Mouse (Mus musculus) stomach, embryonic 15.5 days (tissue): Measurements from ENCODE around the gene Bcl7c. TPM values are rescaled to one million over a fixed set of nuclear protein-coding genes. Genes with fewer than 3 reads are reported as not detected.
A peak's percentile ranks its signal among the peaks of the same experiment; 100 is the strongest.

ENCODE experiments used
- ATAC-seq: fragments of 200-750 bp; cut with Nextera tagmentation; 2 replicates; pipeline ENCODE4 v1.8.0; 2017; ENCODE audit warnings: low read depth, moderate number of reproducible peaks, moderate TSS enrichment; ENCODE audit not compliant: insufficient read depth, low FRiP score
- H3K27ac ChIP-seq: fragments of 300-500 bp; sonication (generic); 2 replicates; pipeline ENCODE4 v1.5.1; 2015; ENCODE audit warnings: mild to moderate bottlenecking, inconsistent platforms
- H3K27me3 ChIP-seq: fragments of 300-500 bp; sonication (generic); replicated peaks from 2 replicates; pipeline ENCODE4 v1.6.1; 2015; ENCODE audit warnings: inconsistent platforms
- H3K36me3 ChIP-seq: fragments of 300-500 bp; sonication (generic); 2 replicates; pipeline ENCODE4 v1.6.1; 2015; ENCODE audit warnings: inconsistent platforms
- H3K4me1 ChIP-seq: fragments of 300-500 bp; sonication (generic); 2 replicates; pipeline ENCODE4 v1.6.1; 2015; ENCODE audit warnings: inconsistent platforms
- H3K4me2 ChIP-seq: fragments of 300-500 bp; sonication (generic); 2 replicates; pipeline ENCODE4 v1.6.1; 2015; ENCODE audit warnings: mild to moderate bottlenecking, inconsistent platforms
- H3K4me3 ChIP-seq: fragments of 300-500 bp; sonication (generic); replicated peaks from 2 replicates; pipeline ENCODE4 v1.5.1; 2015; ENCODE audit warnings: inconsistent platforms
- H3K9ac ChIP-seq: fragments of 300-500 bp; sonication (generic); 2 replicates; pipeline ENCODE4 v1.6.1; 2015; ENCODE audit warnings: inconsistent platforms
- H3K9me3 ChIP-seq: fragments of 300-500 bp; sonication (generic); 2 replicates; pipeline ENCODE4 v1.6.1; 2016; ENCODE audit warnings: inconsistent platforms
- WGBS: fragments of 180-500 bp; shearing (Covaris S2); methylation state at CpG from one replicate; pipeline ENCODE4 v1.1.7; 2015; 5-methylcytosine and 5-hydroxymethylcytosine counted together
- polyA plus RNA-seq: library from polyadenylated mRNA; unstranded; fragments of >200 nt; fragmentation: Nextera tagmentation; extraction: Ambion mirVana; gene quantifications from 2 replicates; pipeline ENCODE4 v1.2.1, GENCODE M21; 2015

Gene Bcl7c
- 59.3 and 63.4 TPM in 2 replicates for polyA plus RNA-seq

- peak; percentile 82 for ATAC-seq
- Histone ChIP-seq H3K9ac (peak within 1 kb of the TSS; percentile 80), H3K4me3 (peak within 1 kb of the TSS; percentile 78), H3K27ac (peak within 1 kb of the TSS; percentile 99), H3K36me3 (peaks cover 13% of the 10 kb centered on the region; the same call in 1 of the 2 replicates), H3K27me3 (no peaks in the 10 kb centered on the region), H3K9me3 (no peaks in the 10 kb centered on the region), H3K4me1 (peaks cover 40% of the 10 kb centered on the region), H3K4me2 (peak within 1 kb of the TSS; percentile 86)
- WGBS, result 1% methylated on average over 89 of the region's 90 CpGs
Measured at GRCm38 (mm10) chr7:127708207-127709078, at the start of gene Bcl7c. Gene Bcl7c, minus strand, starts transcription at chr7:127708933.

GRCm38 (mm10) chr7:127753741-127754140 is 45.0 kb upstream of the Bcl7c start:
- Histone ChIP-seq H3K27me3 (no peaks in the 10 kb centered on the region), H3K4me2 (no peak overlapping the region), H3K36me3 (peaks cover 55% of the 10 kb centered on the region), H3K4me1 (0 out of 2 replicates have a peak, but pooled peaks cover 7% of the 10 kb centered on the region), H3K4me3 (no peak overlapping the region), H3K9ac (no peak overlapping the region), H3K27ac (no peak overlapping the region), H3K9me3 (no peaks in the 10 kb centered on the region)
- ATAC-seq, result no peak
- WGBS, result 80% methylated on average over 7 of the region's 7 CpGs

- Histone ChIP-seq H3K27ac (no peak overlapping the region), H3K9me3 (no peaks in the 10 kb centered on the region)
Measured at GRCm38 (mm10) chr7:127753158-127753557, 44.4 kb upstream of the Bcl7c start.

GRCm38 (mm10) chr7:127752069-127752468 is 43.3 kb upstream of the Bcl7c start:
- Histone ChIP-seq H3K4me1 (peaks cover 19% of the 10 kb centered on the region), H3K27ac (no peak overlapping the region), H3K9me3 (no peaks in the 10 kb centered on the region), H3K4me2 (no peak overlapping the region), H3K4me3 (no peak overlapping the region), H3K36me3 (peaks cover 56% of the 10 kb centered on the region), H3K27me3 (no peaks in the 10 kb centered on the region), H3K9ac (no peak overlapping the region)
- WGBS, result 93% methylated on average over 27 of the region's 27 CpGs
- no peak for ATAC-seq

More at GRCm38 (mm10) chr7:127753158-127753557, 44.4 kb upstream of the Bcl7c start:
- peaks cover 8% of the 10 kb centered on the region; the same call in 1 of the 2 replicates for H3K4me1 ChIP-seq
- no peaks in the 10 kb centered on the region for H3K27me3 ChIP-seq
- H3K4me2 ChIP-seq, result no peak overlapping the region
- whole genome bisulfite sequencing, result 63% methylated on average over 5 of the region's 5 CpGs
- ATAC-seq, result no peak
- peaks cover 61% of the 10 kb centered on the region for H3K36me3 ChIP-seq
- H3K4me3 ChIP-seq, result no peak overlapping the region
- no peak overlapping the region for H3K9ac ChIP-seq

- no peaks in the 10 kb centered on the region for H3K27me3 ChIP-seq
- H3K4me2 ChIP-seq, result no peak overlapping the region
- H3K36me3 ChIP-seq, result peaks cover 53% of the 10 kb centered on the region
- peaks cover 19% of the 10 kb centered on the region for H3K4me1 ChIP-seq
- 91% methylated on average over 5 of the region's 5 CpGs for WGBS
- H3K27ac ChIP-seq, result no peak overlapping the region
- H3K4me3 ChIP-seq, result no peak overlapping the region
- H3K9me3 ChIP-seq, result no peaks in the 10 kb centered on the region
- ATAC-seq, result no peak
- H3K9ac ChIP-seq, result no peak overlapping the region
Measured at GRCm38 (mm10) chr7:127751619-127752018, 42.9 kb upstream of the Bcl7c start.

GRCm38 (mm10) chr7:127750131-127751127 is 41.7 kb upstream of the Bcl7c start:
- no peak overlapping the region for H3K9ac ChIP-seq
- H3K4me2 ChIP-seq, result no peak overlapping the region
- H3K27ac ChIP-seq, result no peak overlapping the region
- ATAC-seq, result no peak
- H3K27me3 ChIP-seq, result no peaks in the 10 kb centered on the region
- H3K9me3 ChIP-seq, result no peaks in the 10 kb centered on the region
- peaks cover 53% of the 10 kb centered on the region for H3K36me3 ChIP-seq
- 88% methylated on average over 19 of the region's 19 CpGs for WGBS
- H3K4me1 ChIP-seq, result peaks cover 12% of the 10 kb centered on the region
- H3K4me3 ChIP-seq, result no peak overlapping the region

- H3K9ac ChIP-seq, result no peak overlapping the region
Measured at GRCm38 (mm10) chr7:127748235-127748560, 39.5 kb upstream of the Bcl7c start.

GRCm38 (mm10) chr7:127747559-127748234 is 39.0 kb upstream of the Bcl7c start:
- Histone ChIP-seq H3K27ac (peak overlapping the region; percentile 86), H3K9ac (0 out of 2 replicates have a peak overlapping the region, but pooled peaks have one; percentile 70), H3K4me2 (peak overlapping the region; percentile 87), H3K36me3 (peaks cover 44% of the 10 kb centered on the region), H3K4me1 (peaks cover 19% of the 10 kb centered on the region), H3K9me3 (no peaks in the 10 kb centered on the region), H3K27me3 (no peaks in the 10 kb centered on the region), H3K4me3 (peak overlapping the region; percentile 81)
- 35% methylated on average over 6 of the region's 6 CpGs for WGBS
- ATAC-seq, result no peak

More at GRCm38 (mm10) chr7:127748235-127748560, 39.5 kb upstream of the Bcl7c start:
- Histone ChIP-seq H3K27me3 (no peaks in the 10 kb centered on the region), H3K4me2 (peak overlapping the region; percentile 87), H3K4me1 (peaks cover 19% of the 10 kb centered on the region), H3K27ac (no peak overlapping the region), H3K36me3 (peaks cover 49% of the 10 kb centered on the region), H3K4me3 (no peak overlapping the region), H3K9me3 (no peaks in the 10 kb centered on the region)
- WGBS, result 89% methylated on average over 28 of the region's 28 CpGs
- ATAC-seq, result no peak

- WGBS, result 1% methylated on average over 31 of the region's 62 CpGs
- ATAC-seq, result no peak
- H3K4me1 ChIP-seq, result peaks cover 19% of the 10 kb centered on the region
Measured at GRCm38 (mm10) chr7:127746494-127747491, 38.1 kb upstream of the Bcl7c start.

GRCm38 (mm10) chr7:127745652-127746493 is 37.1 kb upstream of the Bcl7c start:
- peaks cover 19% of the 10 kb centered on the region for H3K4me1 ChIP-seq
- WGBS, result under 1% methylated on average over 38 of the region's 39 CpGs
- H3K4me3 ChIP-seq, result peak overlapping the region; percentile 81
- peaks cover 28% of the 10 kb centered on the region for H3K36me3 ChIP-seq
- no peaks in the 10 kb centered on the region for H3K9me3 ChIP-seq
- H3K4me2 ChIP-seq, result peak overlapping the region; percentile 87
- peak; percentile 87 for ATAC-seq
- peak overlapping the region; percentile 92 for H3K27ac ChIP-seq
- H3K9ac ChIP-seq, result peak overlapping the region; percentile 70
- no peaks in the 10 kb centered on the region for H3K27me3 ChIP-seq

More at GRCm38 (mm10) chr7:127746494-127747491, 38.1 kb upstream of the Bcl7c start:
- Histone ChIP-seq H3K9me3 (no peaks in the 10 kb centered on the region), H3K9ac (peak overlapping the region; percentile 70), H3K27me3 (no peaks in the 10 kb centered on the region), H3K27ac (peak overlapping the region; percentile 86), H3K36me3 (peaks cover 36% of the 10 kb centered on the region), H3K4me3 (peak overlapping the region; percentile 81), H3K4me2 (peak overlapping the region; percentile 87)
